Mouse (Mus musculus) heart, postnatal 0 days (tissue): ENCODE results near the gene Gpr153.

Experiments
- CTCF ChIP-seq: IDR thresholded peaks from 2 replicates; pipeline ENCODE4 v1.5.1; 2016; ENCODE audit warnings: antibody characterized with exemption, control low read depth, low read depth
- EP300 ChIP-seq: IDR thresholded peaks from 2 replicates; pipeline ENCODE4 v1.6.1; 2016; ENCODE audit warnings: antibody characterized with exemption, low read depth

DNA sequence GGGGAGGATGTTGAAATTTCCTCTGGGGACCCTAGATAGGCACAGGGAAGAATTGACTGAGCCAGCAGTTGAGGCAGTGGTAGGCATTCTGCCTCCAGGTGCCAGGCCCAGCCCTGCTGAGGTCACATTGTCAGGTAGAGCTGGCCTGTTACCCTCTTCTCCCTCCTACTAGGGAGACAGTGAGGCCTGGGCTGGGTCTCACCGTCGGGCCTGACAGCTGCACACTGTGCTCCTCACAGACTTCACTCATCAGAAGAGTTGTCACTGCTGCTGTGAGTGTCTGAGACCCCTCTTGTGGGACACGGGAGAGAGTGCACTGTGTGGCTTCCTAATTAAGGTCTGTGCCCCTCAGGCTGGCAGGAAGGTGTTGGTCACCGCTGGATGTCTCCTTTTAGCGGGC is 8.2 kb upstream of the Gpr153 start:
- no peak for TF ChIP-seq CTCF
- no peak for TF ChIP-seq EP300
